Mouse (Mus musculus): ENCODE measurements around the gene Sh3rf1. TPM values are rescaled to one million over a fixed set of nuclear protein-coding genes. Genes with fewer than 3 reads are reported as not detected.
"Not testable (repeated sequence)": the region's sequence is repeated elsewhere in the genome, so short reads cannot be mapped to it uniquely, and the experiment has no call there.

The Sh3rf1 gene
- total RNA-seq, 2 experiments from 2014 or later, result 64.7 to 72.7 TPM

DNA sequence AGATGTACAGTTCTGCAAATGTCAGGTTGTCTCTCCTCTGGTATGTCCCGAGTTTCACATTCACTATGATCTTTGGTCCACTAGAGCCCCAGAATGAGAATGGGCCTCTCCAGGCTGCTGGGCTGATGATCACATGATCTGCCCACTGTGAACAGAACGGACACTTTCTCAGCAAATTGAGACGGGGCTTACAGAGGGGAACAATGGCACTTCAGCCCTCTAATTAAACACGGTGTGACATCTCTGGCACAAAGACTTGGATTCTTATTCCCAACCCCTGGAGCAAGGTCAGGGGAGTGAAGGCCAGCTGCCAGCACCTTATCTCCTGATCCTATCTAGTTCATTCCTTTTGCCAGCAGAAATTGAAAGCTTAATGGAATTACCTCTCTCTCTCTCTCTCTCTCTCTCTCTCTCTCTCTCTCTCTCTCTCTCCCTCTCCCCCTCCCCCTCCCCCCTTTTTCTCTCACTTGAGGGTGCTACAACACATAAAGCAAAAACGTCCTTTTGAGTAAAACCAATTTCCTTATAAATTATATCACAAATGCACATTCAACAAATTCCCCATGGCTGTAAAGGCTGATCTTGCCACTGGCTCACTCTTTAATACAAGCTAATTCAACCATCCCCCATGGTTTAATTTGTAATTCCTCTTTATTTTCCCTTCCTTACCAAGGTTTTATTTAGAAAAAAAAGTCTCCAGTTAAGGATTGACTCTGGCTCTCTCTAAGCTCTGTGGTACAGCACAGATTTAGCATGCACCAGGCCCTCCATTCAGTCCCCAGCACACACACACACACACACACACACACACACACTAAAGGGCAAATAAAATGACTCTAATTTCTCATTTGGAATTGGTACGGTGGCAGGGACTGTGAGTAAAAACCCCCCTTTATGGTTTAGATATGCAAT, 179.8 kb downstream of the Sh3rf1 start:
- no peak for DNase-seq (ENCODE audit: low spot score in 2 of 2)

DNA sequence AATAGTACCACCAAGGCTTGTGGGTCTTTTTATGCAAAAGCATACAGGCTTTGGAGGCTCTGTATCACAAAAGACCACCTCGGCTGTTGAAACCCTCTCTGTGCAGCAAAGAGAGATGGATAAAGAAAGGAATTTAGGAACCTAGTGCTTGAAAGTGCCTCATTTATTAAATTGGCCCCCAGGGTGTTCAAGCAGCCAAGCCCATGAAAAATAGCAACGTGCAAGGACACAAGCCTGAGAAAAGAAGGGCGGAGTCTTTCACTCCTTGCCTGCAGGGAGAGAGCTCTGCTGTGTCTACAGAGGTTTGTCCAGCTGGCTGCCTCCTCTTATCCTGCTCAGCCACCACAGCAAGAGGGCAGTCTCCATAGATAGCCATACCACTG, 180.5 kb downstream of the Sh3rf1 start:
- DNase-seq (ENCODE audit: low spot score in 2 of 2), result no peak

DNA sequence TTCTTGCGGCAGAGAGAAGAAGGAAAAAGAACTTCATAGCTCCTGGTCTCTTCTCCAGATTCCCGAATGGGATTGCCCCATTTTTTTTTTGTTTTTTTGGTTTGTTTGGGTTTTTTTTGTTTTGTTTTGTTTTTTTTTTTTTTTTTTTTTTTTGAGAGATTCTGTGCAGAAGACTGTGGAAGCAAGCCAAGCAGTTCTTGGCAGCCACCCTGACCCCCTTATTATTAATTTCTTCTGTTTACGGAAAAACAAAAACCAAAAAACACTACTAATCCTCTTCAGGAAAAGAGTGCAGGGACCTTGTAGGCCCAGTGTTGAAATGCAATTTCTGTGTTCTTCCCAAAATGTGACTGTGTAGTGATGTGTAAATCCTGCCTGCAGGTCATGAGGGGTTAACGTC, 185.4 kb downstream of the Sh3rf1 start:
- DNase-seq (ENCODE audit: low spot score in 2 of 2), result no peak

DNA sequence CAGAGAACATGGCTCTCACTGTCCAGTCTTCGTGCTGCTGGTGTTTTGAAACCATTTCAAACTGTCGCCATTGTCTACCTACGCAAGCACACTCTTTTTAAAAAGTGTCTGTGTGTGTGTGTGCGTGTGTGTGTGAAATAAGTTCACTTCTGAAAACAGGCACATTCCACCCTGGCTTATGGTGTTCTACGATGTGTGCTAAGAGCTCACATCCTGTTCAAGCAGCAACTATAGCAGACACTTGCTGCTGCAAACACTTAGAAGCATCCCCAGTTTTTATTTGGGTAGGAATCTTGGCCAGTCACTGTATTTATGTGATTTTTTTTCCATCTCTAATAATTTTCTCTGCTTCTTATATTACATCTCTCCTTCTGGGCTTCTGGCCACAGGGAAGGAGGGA, 186.0 kb downstream of the Sh3rf1 start:
- DNase-seq (ENCODE audit: low spot score in 2 of 2), result not testable (repeated sequence)

DNA sequence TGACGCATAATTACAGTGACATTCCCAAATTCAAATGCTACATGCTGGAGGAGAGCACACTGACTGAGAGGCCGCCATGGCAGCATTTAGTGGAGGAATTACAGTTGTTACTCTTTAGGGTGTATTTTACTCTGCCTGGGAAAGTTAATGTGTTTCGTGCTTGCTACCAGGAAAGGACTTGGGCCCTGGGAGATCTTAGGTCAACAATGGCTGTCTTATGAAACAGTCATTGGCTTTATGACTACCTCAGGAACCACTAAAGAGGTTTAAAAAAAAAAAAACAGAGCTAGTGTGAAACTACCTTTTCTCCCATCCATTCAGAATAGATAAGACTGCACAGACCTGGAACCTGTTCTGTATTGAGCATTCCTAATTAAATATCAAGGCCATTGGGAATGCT, 195.8 kb downstream of the Sh3rf1 start:
- DNase-seq (ENCODE audit: low spot score in 2 of 2), result no peak

DNA sequence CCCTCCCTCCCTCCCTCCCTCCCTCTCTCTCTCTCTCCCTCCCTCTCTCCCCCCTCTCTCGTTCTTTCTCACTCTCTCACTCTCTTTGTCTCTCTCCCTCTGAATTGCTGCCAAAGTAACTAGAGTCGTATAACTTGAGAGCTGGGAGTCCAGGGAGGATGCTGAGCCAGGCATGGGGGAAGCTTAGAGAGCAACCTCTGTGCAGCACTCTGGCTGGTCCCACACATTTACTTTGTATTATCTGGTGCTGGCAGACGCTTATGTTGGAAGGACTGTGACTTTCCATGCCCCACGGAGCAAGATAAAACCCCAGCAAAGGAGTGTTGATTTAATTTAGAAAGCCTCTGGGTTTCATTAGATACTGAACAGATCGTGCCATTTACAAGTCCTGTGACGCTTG, 196.5 kb downstream of the Sh3rf1 start:
- DNase-seq (ENCODE audit: low spot score in 2 of 2), result no peak

DNA sequence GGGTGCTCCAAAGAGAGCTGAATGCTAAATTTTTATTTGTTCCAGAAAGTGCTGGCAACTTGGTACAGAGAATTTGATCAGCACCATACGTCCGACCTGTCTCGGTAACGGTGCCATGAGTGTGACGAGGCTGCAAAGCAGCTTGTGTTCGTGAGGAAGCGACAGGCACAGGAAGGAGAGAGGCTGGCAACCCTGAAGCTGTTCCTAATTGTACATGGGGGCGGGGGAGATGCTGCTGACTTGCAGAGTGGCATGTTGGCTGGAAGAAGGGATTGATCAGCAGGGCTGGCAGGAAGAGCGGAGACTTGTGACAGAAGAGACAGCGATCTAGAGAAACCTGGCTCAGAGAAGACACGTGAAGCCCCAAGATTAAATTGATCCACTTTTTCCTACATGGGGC, 197.9 kb downstream of the Sh3rf1 start:
- DNase-seq (ENCODE audit: low spot score in 2 of 2), result peak; percentile 70 to 84

- no peak for DNase-seq (ENCODE audit: low spot score in 2 of 2)
Observed at GRCm38 (mm10) chr8:61425125-61425524, 201.5 kb downstream of the Sh3rf1 start.

- DNase-seq (ENCODE audit: low spot score in 2 of 2), result no peak
Observed at GRCm38 (mm10) chr8:61426072-61426471, 202.4 kb downstream of the Sh3rf1 start.

GRCm38 (mm10) chr8:61426671-61427070, 203.0 kb downstream of the Sh3rf1 start:
- DNase-seq (ENCODE audit: low spot score in 2 of 2), result no peak

DNA sequence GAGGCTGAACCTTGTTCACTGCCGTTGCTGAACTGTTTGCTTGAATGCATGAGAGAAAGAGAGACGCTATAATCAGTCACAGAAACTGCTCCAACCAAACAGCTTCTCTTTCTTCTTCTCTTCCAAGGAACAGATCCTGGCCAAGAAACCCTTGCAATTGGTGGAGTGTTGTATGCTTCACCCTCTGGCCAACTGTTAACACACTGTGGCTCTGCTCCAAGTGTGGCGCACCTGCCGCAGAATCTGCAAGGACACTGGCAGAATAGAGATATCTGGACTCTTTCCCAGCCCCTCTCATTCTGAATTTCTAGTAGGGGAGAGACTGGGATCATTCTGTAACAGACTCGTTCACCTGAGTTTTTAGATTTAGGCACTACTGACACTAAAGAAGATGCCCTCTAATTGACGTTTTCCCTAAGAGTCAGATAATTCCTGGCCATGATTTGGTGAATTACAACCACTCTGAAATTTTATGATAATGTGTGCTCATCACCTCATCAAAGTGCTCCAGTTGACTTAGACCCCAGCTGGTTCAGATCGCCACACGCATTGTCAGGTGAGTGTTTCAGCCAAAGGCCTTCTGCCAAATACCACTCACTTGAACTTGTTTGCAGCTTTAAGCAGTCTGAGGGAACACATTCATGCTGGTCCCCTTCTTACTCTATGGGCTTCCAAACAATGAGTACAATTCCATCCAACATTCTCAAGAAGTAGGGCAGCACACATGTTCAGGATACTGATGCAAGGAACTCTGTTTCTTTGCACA, 204.4 kb downstream of the Sh3rf1 start:
- DNase-seq (ENCODE audit: low spot score in 2 of 2), result no peak

GRCm38 (mm10) chr8:61428821-61429482, 205.3 kb downstream of the Sh3rf1 start:
- no peak for DNase-seq (ENCODE audit: low spot score in 2 of 2)

- DNase-seq (ENCODE audit: low spot score in 2 of 2), result no peak
Observed at GRCm38 (mm10) chr8:61435481-61435880, 211.8 kb downstream of the Sh3rf1 start.

GRCm38 (mm10) chr8:61436147-61436546, 212.5 kb downstream of the Sh3rf1 start:
- no peak for DNase-seq (ENCODE audit: low spot score in 2 of 2)

GRCm38 (mm10) chr8:61436586-61437304, 213.1 kb downstream of the Sh3rf1 start:
- no peak for DNase-seq (ENCODE audit: low spot score in 2 of 2)

DNA sequence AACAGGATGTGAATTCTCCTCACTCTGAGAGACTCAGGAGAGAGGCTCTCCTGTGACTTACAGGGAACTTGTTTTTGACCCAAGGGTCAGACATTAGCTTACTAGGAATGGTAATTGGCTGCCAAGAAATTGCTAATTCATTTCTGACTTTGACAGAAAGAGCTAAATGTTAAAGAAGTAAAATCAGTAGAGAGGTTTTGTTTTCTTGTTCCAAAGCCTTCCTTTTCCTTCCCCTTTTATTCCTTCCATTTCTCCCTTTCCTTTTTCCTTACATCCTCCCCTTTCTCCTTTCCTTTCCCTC, 213.6 kb downstream of the Sh3rf1 start:
- no peak for DNase-seq (ENCODE audit: low spot score in 2 of 2)

DNA sequence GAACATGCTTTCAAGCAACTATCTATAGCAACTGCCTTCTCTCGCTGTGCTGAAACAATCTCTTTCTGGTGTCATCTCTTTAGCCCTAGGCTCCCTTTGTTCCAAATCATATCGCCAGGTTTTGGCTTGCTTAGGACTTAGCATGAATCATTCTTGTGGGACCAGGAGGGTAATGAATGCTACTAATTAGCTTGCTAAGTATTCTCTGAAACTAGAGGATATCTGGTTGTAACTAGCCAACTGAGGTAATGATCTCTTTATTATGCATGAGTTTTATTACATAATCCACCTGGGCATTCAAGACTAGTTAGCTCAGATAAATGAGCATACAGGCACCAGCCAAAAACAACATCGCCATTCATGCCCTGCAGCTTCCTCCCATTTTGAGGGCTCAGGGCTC, 219.3 kb downstream of the Sh3rf1 start:
- no peak for DNase-seq (ENCODE audit: low spot score in 2 of 2)

DNA sequence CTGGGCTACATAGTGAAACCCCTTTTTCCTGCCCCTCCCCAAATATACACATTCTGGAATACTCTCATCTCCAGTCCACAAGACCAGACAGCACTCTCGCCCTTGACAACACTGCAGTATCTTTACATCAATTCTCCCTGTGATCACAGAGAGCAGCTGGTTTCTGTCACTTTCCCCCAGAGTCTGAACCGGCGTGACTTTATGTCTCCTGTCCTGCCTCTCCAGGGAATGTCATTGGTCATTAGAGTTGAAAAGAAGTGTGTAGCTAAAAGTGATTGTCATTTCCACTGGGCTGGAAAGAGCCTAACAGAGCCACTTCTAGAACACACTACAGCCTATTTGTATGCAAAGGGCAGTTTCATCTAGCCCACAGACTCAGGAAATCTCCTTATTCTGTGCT, 220.7 kb downstream of the Sh3rf1 start:
- DNase-seq (ENCODE audit: low spot score in 2 of 2), result no peak

Data from layer of hippocampus, adult 18-20 months (tissue).